Mouse (Mus musculus) lung, embryonic 15.5 days (tissue): Measurements from ENCODE around the gene Nfasc. TPM values are rescaled to one million over a fixed set of nuclear protein-coding genes. Genes with fewer than 3 reads are reported as not detected.
A peak's percentile ranks its signal among the peaks of the same experiment; 100 is the strongest.

Experiments used
- ATAC-seq: fragments of 200-750 bp; cut with Nextera tagmentation; 2 replicates; pipeline ENCODE4 v1.8.0; 2017; ENCODE audit warnings: moderate number of reproducible peaks, borderline replicate concordance; ENCODE audit not compliant: low FRiP score, low TSS enrichment; ENCODE audit errors: extremely low read depth
- H3K27ac ChIP-seq: fragments of 300-500 bp; sonication (generic); 2 replicates; pipeline ENCODE4 v1.5.1; 2015; ENCODE audit warnings: moderate library complexity, mild to moderate bottlenecking, inconsistent platforms
- H3K27me3 ChIP-seq: fragments of 300-500 bp; sonication (generic); 2 replicates; pipeline ENCODE4 v1.6.1; 2015; ENCODE audit warnings: inconsistent platforms
- H3K36me3 ChIP-seq: fragments of 300-500 bp; sonication (generic); 2 replicates; pipeline ENCODE4 v1.6.1; 2015; ENCODE audit warnings: inconsistent platforms
- H3K4me1 ChIP-seq: fragments of 300-500 bp; sonication (generic); 2 replicates; pipeline ENCODE4 v1.6.1; 2015; ENCODE audit warnings: inconsistent platforms
- H3K4me2 ChIP-seq: fragments of 300-500 bp; sonication (generic); 2 replicates; pipeline ENCODE4 v1.6.1; 2015; ENCODE audit warnings: inconsistent platforms, mild to moderate bottlenecking, moderate library complexity
- H3K4me3 ChIP-seq: fragments of 300-500 bp; sonication (generic); 2 replicates; pipeline ENCODE4 v1.5.1; 2015; ENCODE audit warnings: mild to moderate bottlenecking, inconsistent platforms
- H3K9ac ChIP-seq: fragments of 300-500 bp; sonication (generic); 2 replicates; pipeline ENCODE4 v1.6.1; 2015; ENCODE audit warnings: inconsistent platforms
- H3K9me3 ChIP-seq: fragments of 300-500 bp; sonication (generic); 2 replicates; pipeline ENCODE4 v1.6.1; 2016; ENCODE audit warnings: inconsistent platforms
- WGBS: fragments of 180-500 bp; shearing (Covaris S2); methylation state at CpG from one replicate; pipeline ENCODE4 v1.1.7; 2015; 5-methylcytosine and 5-hydroxymethylcytosine counted together
- polyA plus RNA-seq: library from polyadenylated mRNA; unstranded; fragments of >200 nt; fragmentation: Nextera tagmentation; extraction: Ambion mirVana; gene quantifications from 2 replicates; pipeline ENCODE4 v1.2.1, GENCODE M21; 2015

Gene Nfasc
- polyA plus RNA-seq, 1 experiment from 2014 or later = 0.65 TPM

DNA sequence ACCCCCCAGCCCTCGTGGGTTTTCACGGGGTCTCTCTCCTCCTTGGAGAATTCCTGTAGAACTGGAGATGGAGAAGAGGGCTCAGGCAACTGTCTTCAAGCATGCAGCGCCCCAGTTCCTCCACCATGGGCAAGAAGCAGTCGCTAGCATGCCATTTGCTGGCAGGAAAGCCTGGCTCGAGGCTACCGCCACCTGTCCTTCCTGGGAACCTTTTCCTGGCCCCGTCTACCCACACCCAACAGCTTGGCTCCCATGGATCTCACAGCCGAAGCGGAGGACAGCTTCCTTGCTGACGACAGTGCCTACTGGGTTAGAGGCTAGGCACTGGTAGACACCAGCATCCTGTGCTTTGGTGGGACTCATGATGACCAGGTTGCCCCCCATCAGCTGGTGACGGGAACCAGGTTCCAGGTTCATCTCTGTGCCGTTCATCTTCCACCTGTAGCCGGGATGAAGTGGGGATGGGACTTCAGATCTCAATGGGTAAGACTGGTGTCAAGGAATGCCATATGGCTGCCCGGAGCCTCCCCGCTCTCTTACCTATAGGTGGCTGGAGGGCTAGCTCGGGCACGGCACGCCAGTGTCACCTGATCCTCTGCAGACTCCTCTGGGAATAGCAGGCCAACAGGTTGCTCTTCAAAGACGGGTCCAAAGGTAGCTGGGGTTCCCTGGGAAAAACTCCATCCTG is 212.8 kb downstream of the Nfasc start:
- peaks cover 12% of the 10 kb centered on the region; the same call in 1 of the 2 replicates for H3K27me3 ChIP-seq
- no peak overlapping the region for H3K4me3 ChIP-seq

DNA sequence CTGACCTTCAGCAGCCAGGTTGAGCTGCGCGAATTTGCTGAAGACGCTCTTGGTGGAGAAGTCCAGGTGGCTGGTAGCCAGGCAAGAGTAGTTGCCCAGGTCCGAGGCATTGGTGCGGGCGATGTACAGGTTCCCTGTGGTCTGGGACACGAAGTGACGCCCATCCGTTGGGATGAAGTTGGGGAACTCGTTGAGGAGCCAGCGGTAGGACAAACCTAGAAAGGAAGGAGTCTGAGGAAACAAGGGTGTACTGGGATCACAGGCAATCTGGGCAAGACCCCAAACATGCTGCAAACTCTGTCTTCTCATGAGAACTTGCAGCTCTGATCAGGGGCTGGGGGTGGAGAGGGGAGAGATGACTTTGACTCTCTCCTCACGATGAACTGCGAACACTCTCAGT is 213.5 kb downstream of the Nfasc start:
- Histone ChIP-seq H3K36me3 (no peaks in the 10 kb centered on the region), H3K4me3 (no peak overlapping the region), H3K4me2 (no peak overlapping the region), H3K27ac (no peak overlapping the region), H3K9ac (no peak overlapping the region), H3K27me3 (peaks cover 12% of the 10 kb centered on the region; the same call in 1 of the 2 replicates), H3K4me1 (no peaks in the 10 kb centered on the region), H3K9me3 (no peaks in the 10 kb centered on the region)
- WGBS = 89% methylated on average over 13 of the region's 13 CpGs
- no peak for ATAC-seq

More for the DNA sequence above, 212.8 kb downstream of the Nfasc start:
- no peaks in the 10 kb centered on the region for H3K9me3 ChIP-seq
- WGBS = 80% methylated on average over 19 of the region's 19 CpGs
- no peak for ATAC-seq
- H3K9ac ChIP-seq = no peak overlapping the region
- H3K27ac ChIP-seq = no peak overlapping the region
- H3K4me1 ChIP-seq = 0 out of 2 replicates have a peak, but pooled peaks cover 4% of the 10 kb centered on the region
- no peaks in the 10 kb centered on the region for H3K36me3 ChIP-seq
- no peak overlapping the region for H3K4me2 ChIP-seq

DNA sequence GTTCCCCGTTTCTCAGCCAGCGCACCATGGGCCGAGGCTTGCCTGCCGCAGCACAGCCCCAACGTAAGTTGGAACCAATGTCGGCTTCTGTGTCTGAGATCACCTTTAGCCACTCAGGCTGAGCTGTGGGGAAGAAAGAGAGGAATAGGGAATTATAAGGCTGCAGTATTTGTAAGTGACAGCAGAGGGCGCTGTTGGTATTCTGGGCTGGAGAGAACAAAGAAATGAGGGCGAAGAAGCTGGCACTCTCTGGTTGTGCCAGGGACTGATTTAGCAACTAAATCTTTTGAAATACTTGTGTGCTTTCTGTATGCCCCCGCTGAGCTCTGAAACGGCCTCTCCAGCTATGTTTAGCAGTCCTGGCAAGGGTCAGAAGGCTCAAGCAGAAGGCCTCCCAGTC is 215.8 kb downstream of the Nfasc start:
- 3% methylated on average over 10 of the region's 10 CpGs for WGBS
- Histone ChIP-seq H3K36me3 (no peaks in the 10 kb centered on the region), H3K27ac (no peak overlapping the region), H3K9ac (no peak overlapping the region), H3K4me3 (no peak overlapping the region), H3K4me1 (no peaks in the 10 kb centered on the region), H3K27me3 (0 out of 2 replicates have a peak, but pooled peaks cover 4% of the 10 kb centered on the region), H3K4me2 (no peak overlapping the region), H3K9me3 (no peaks in the 10 kb centered on the region)
- no peak for ATAC-seq

DNA sequence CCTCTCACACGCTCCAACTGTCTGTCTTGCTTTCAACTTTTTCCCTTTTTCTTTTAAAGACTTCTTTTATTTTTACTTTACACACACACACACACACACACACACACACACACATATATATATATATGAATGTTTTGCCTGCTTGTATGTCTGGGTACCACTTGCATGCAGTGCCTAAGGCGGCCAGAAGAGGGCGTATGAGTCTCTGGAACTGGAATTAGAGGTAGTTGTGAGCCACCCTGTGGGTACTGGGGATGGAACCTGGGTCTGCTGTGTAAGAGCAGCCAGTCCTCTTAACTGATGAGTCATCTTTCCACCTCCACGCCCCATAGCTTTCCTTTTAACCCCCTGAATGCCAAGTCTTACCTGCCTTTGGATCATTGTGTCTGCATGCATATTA is 217.7 kb downstream of the Nfasc start:
- Histone ChIP-seq H3K4me2 (no peak overlapping the region), H3K4me1 (0 out of 2 replicates have a peak, but pooled peaks cover 3% of the 10 kb centered on the region), H3K36me3 (no peaks in the 10 kb centered on the region), H3K27me3 (0 out of 2 replicates have a peak, but pooled peaks cover 4% of the 10 kb centered on the region), H3K4me3 (no peak overlapping the region), H3K9ac (no peak overlapping the region), H3K9me3 (no peaks in the 10 kb centered on the region), H3K27ac (no peak overlapping the region)
- no peak for ATAC-seq
- WGBS = 26% methylated on average over 4 of the region's 4 CpGs

DNA sequence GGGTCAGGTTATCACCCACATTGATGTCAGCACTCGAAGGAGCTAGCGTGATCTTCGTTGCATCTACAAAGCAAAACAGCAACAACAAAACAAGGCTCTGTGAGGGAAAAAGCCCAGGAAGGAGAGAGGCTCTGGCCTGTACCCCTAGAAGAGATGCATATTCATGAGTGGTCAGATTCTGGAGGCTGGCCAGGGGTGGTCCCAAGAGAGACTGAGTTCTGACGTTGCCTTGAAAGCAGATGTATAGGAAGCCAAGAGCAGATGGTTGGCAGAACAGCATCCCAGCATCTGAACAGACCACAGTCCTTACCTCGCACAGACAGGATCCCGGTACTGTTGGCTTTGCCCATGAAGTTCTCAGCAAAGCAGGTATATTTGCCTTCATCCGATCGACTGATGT is 218.5 kb downstream of the Nfasc start:
- 78% methylated on average over 8 of the region's 8 CpGs for WGBS
- Histone ChIP-seq H3K36me3 (no peaks in the 10 kb centered on the region), H3K4me1 (0 out of 2 replicates have a peak, but pooled peaks cover 3% of the 10 kb centered on the region), H3K4me3 (no peak overlapping the region), H3K27me3 (0 out of 2 replicates have a peak, but pooled peaks cover 4% of the 10 kb centered on the region), H3K9ac (no peak overlapping the region), H3K27ac (no peak overlapping the region), H3K9me3 (no peaks in the 10 kb centered on the region), H3K4me2 (no peak overlapping the region)
- ATAC-seq = no peak

DNA sequence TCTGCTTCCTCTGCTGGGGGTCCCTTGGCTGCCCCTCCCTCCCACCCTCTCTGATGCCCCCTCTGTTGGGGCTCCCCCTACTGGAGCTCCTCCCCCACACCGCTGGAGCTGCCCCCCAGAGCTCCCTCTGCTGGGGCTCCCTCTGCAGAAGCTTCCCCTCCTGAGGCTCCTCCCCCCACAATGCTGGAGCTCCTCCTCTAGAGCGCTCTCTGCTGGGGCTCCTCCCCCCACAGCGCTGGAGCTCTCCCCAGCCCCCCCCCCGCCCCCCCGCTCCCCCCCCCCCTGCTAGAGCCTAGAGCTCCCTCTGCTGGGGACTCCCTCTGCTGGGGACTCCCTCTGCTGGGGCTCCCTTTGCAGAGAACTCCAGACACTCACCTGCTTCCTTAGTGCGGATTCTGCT is 220.8 kb downstream of the Nfasc start:
- Histone ChIP-seq H3K4me2 (no peak overlapping the region), H3K27ac (no peak overlapping the region), H3K36me3 (no peaks in the 10 kb centered on the region), H3K4me1 (0 out of 2 replicates have a peak, but pooled peaks cover 3% of the 10 kb centered on the region), H3K9ac (no peak overlapping the region), H3K4me3 (no peak overlapping the region), H3K27me3 (0 out of 2 replicates have a peak, but pooled peaks cover 4% of the 10 kb centered on the region), H3K9me3 (no peaks in the 10 kb centered on the region)
- WGBS = 31% methylated on average over 2 of the region's 6 CpGs
- peak; percentile 65; the same call in 1 of the 2 replicates for ATAC-seq

DNA sequence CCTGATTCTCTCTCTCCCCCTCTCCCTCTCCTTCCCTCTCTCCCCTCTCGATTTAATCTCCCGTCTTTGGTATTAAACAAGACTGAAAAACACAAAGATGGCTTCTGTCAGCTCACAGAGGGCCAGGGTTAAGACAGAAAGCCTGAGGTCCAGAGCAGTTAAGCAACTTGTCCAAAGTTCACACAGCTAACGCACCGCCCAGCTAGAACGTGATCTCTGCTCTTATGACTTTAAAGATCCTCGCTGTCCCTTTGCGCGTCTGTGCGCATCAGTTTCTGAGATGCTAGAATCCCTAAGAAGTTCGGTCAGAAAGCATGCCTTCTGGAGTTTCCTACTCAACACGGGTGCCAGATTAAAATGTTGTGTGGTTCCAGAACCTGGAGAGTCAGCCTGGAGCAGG is 221.9 kb downstream of the Nfasc start:
- no peak overlapping the region for H3K4me3 ChIP-seq
- H3K4me2 ChIP-seq = no peak overlapping the region
- no peaks in the 10 kb centered on the region for H3K9me3 ChIP-seq
- no peaks in the 10 kb centered on the region for H3K36me3 ChIP-seq
- H3K27me3 ChIP-seq = no peaks in the 10 kb centered on the region
- 0 out of 2 replicates have a peak, but pooled peaks cover 3% of the 10 kb centered on the region for H3K4me1 ChIP-seq
- no peak overlapping the region for H3K9ac ChIP-seq
- ATAC-seq = no peak
- H3K27ac ChIP-seq = no peak overlapping the region
- WGBS = 89% methylated on average over 11 of the region's 11 CpGs

DNA sequence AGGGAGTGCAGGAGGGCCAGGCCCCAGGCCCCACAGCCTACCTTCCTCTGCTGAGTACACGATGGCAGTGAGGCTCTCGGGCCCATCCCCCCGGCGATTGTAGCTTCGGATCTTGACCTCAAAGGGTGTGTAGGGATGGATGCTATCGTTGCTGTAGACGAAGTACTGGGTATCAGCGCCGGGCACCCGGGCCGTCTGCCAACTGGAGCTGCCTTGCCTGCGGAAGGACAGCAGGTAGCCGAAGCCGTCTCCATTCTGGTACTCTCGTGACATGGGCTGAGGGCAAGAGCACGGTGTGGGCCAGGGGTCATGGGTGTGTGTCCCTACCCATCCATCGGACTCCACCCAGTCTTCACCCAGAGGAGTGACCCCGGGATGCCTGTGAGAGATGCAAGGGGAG is 223.0 kb downstream of the Nfasc start:
- no peak overlapping the region for H3K4me3 ChIP-seq
- H3K27me3 ChIP-seq = no peaks in the 10 kb centered on the region
- no peaks in the 10 kb centered on the region for H3K36me3 ChIP-seq
- no peak for ATAC-seq
- H3K9me3 ChIP-seq = no peaks in the 10 kb centered on the region
- 69% methylated on average over 18 of the region's 18 CpGs for WGBS
- H3K27ac ChIP-seq = no peak overlapping the region
- no peak overlapping the region for H3K4me2 ChIP-seq
- 0 out of 2 replicates have a peak, but pooled peaks cover 3% of the 10 kb centered on the region for H3K4me1 ChIP-seq
- H3K9ac ChIP-seq = no peak overlapping the region

DNA sequence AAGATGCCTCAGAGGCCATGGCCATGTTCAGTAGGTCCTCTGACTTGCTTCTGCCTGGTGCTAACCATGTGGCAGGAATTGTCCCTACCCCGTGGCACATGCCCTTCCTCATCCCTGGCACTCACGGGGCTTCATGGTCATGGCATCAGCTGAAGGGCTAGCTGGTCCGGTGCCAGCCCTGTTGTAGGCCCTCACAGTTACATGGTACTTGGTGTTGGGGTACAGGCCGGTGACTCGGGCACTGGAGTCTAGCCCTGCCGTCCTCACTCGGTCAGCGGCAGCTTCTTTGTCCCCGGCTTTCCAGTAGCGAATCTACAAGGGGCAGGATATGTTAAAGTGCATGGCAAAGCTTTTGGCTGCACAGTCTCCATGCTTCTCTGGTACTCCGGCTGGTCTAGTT is 224.8 kb downstream of the Nfasc start:
- H3K36me3 ChIP-seq = no peaks in the 10 kb centered on the region
- no peaks in the 10 kb centered on the region for H3K27me3 ChIP-seq
- no peak for ATAC-seq
- H3K4me1 ChIP-seq = 0 out of 2 replicates have a peak, but pooled peaks cover 4% of the 10 kb centered on the region
- WGBS = 86% methylated on average over 11 of the region's 11 CpGs
- no peak overlapping the region for H3K4me2 ChIP-seq
- H3K27ac ChIP-seq = no peak overlapping the region
- no peak overlapping the region for H3K9ac ChIP-seq
- H3K9me3 ChIP-seq = no peaks in the 10 kb centered on the region
- no peak overlapping the region for H3K4me3 ChIP-seq

DNA sequence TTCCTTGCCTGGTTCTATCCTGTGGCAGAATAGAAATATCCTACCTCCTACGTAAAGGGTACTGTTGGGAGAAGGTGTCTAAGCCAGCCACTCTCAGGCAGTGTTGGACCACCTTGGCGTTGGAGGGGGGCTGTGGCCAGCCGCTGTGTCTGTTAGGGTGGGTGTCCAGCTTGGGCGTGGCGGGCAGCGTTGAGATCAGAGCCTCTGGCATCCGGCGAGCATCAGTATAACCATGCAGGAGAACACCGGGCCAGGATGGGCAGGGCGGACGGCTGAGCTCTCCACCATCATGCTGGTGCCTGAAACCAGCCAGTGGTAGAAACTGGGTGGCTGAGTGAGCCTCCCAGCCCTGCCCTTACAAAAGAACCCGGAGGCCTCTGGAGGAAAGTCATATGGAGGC is 226.3 kb downstream of the Nfasc start:
- WGBS = 88% methylated on average over 12 of the region's 12 CpGs
- Histone ChIP-seq H3K4me3 (no peak overlapping the region), H3K9me3 (no peaks in the 10 kb centered on the region), H3K36me3 (no peaks in the 10 kb centered on the region), H3K9ac (no peak overlapping the region), H3K4me1 (peaks cover 7% of the 10 kb centered on the region; the same call in 1 of the 2 replicates), H3K27me3 (no peaks in the 10 kb centered on the region), H3K27ac (no peak overlapping the region), H3K4me2 (no peak overlapping the region)
- no peak for ATAC-seq
